Mouse (Mus musculus) ES-Bruce4 (cell line): ENCODE data around the gene Med6.

Experiments
- CTCF ChIP-seq: IDR thresholded peaks from one replicate; pipeline ENCODE4 v1.8.1; 2011; ENCODE audit warnings: low read depth, low read length
- EP300 ChIP-seq: IDR thresholded peaks from 2 replicates; pipeline ENCODE4 v1.6.1; 2011; ENCODE audit warnings: low read depth, low read length; ENCODE audit not compliant: insufficient read depth
- POLR2A ChIP-seq: IDR thresholded peaks from one replicate; pipeline ENCODE4 v1.8.1; 2011; ENCODE audit warnings: low read length; ENCODE audit not compliant: insufficient read depth

DNA sequence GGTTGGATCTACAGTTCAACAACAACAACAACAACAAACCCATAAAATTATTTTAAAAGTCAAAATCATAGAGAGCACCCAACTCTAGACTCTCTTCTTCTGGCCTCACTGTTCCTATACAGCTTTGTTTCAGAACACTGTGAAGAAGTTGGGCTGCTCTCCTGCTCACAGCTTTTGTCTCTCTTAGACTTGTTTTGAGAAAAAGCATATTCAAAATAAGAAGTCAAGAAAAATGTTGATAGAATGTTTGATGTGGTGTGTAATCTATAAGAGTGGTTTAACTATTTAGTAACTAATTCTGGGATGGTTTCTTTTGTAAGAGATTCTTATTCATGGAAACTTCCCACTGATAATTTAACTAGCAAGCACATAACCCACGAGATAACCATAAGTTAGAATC, 26.4 kb downstream of the Med6 start, which contains the start of gene Adam21:
- TF ChIP-seq POLR2A, result no peak
- no peak for TF ChIP-seq CTCF
- no peak for TF ChIP-seq EP300
